Mouse (Mus musculus): ENCODE results near the gene Farp1. TPM values are rescaled to one million over a fixed set of nuclear protein-coding genes. Genes with fewer than 3 reads are reported as not detected.
A peak's percentile ranks its signal among the peaks of the same experiment; 100 is the strongest.
"Not testable (repeated sequence)": the region's sequence is repeated elsewhere in the genome, so short reads cannot be mapped to it uniquely, and the experiment has no call there.

Farp1 gene
- polyA plus RNA-seq, 1 experiment from 2014 or later = 36.8 TPM

DNA sequence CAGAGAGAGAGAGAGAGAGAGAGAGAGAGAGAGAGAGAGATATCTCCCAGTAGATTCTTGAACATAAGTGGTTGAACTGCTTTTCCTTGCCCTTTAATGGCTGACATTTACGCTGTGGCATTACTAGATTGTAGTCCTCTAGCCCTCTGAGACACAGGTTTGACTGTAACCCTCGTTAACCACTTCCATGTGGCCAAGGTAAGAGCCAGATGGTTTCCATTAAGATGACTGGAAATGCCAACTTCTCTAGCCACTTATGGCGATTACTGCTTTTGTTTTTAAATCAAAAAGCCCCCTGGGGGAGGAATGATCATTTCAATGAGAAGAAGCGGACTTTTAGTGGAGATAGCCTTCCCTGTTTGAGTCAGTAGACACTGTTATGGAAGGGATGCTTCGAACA lies 3.7 kb downstream of the Farp1 start:
- no peak overlapping the region for H3K9ac ChIP-seq
- H3K4me3 ChIP-seq (ENCODE audit: low read depth, low read length) = no peak overlapping the region
- no peak for ATAC-seq (ENCODE audit: insufficient read depth)
- DNase-seq = no peak
- no peaks in the 10 kb centered on the region for H3K36me3 ChIP-seq (ENCODE audit: insufficient read depth)
- 62% methylated on average over 5 of the region's 5 CpGs for WGBS
- peak overlapping the region; percentile 93; the same call in 1 of the 2 replicates for H3K4me2 ChIP-seq
- H3K27me3 ChIP-seq (ENCODE audit: insufficient read depth, low read length) = no peaks in the 10 kb centered on the region
- H3K4me1 ChIP-seq (ENCODE audit: insufficient read depth) = peaks cover 13% of the 10 kb centered on the region; the same call in 1 of the 2 replicates
- no peaks in the 10 kb centered on the region for H3K9me3 ChIP-seq (ENCODE audit: low read depth, low read length)
- no peak for TF ChIP-seq CTCF (IDR thresholded peaks at IDR 0.05; ENCODE audit: low read depth)
- no peak overlapping the region for H3K27ac ChIP-seq (ENCODE audit: low read depth)

DNA sequence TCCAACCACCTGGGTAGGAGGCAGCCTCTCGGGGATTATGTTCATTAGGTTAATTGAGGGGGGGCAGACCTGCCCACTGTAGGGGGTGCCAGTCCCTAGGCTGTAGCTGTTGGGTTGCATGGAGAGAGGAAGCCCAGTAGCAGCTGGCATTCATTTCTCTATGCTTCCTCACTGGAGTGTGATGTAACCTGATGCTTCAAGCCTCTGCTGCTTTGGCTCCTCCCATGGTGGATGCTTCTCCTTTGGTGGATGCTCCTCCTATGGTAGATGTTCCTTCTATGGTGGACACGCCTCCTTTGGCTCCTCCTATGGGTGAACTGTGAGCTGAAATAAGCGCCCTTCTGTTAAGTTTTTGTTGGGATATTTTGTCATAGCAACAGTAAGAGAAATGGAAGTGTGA lies 9.1 kb downstream of the Farp1 start:
- 90% methylated on average over 3 of the region's 3 CpGs for WGBS
- no peak for ATAC-seq (ENCODE audit: insufficient read depth)
- H3K9ac ChIP-seq = no peak overlapping the region
- H3K4me3 ChIP-seq (ENCODE audit: low read depth, low read length) = no peak overlapping the region
- no peak overlapping the region for H3K4me2 ChIP-seq
- peak; percentile 23 for DNase-seq
- no peaks in the 10 kb centered on the region for H3K9me3 ChIP-seq (ENCODE audit: low read depth, low read length)
- H3K4me1 ChIP-seq (ENCODE audit: insufficient read depth) = peaks cover 5% of the 10 kb centered on the region; the same call in 1 of the 2 replicates
- no peak for TF ChIP-seq CTCF (IDR thresholded peaks at IDR 0.05; ENCODE audit: low read depth)
- 0 out of 2 replicates have a peak, but pooled peaks cover 10% of the 10 kb centered on the region for H3K36me3 ChIP-seq (ENCODE audit: insufficient read depth)
- no peak overlapping the region for H3K27ac ChIP-seq (ENCODE audit: low read depth)
- H3K27me3 ChIP-seq (ENCODE audit: insufficient read depth, low read length) = no peaks in the 10 kb centered on the region

DNA sequence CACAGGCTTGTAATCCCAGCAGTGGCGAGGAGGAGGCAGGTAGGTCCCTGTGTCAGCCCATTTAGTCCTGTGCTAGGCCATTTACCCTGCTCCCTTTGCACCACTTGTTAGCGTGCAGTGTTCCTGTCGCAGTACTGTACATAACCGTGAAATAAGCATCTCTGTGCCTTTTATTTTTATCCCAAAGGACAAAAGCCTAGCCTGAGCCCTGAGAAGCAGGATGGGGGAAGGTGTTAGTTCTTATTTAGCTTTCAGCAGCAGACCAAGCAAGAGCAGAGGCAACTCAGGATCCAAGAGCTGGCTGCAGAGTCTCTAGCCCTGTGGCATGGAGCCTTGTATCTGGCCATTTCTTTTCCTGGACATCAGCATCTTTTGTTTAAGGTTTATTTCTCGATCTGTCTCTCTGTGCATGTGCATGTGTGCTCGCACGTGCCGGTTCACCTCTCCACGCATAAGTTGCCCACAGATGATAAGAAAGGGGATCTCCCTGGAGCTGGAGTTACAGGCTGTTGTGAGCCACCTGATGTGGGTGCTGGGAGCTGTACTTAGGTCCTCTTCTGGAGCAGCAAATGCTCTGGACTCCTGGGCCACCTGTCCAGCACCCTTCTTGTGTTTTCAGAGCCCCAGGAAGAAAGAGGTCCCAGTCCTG lies 11.4 kb downstream of the Farp1 start:
- H3K4me2 ChIP-seq = no peak overlapping the region
- 0 out of 2 replicates have a peak, but pooled peaks cover 10% of the 10 kb centered on the region for H3K36me3 ChIP-seq (ENCODE audit: insufficient read depth)
- no peak for ATAC-seq (ENCODE audit: insufficient read depth)
- H3K27me3 ChIP-seq (ENCODE audit: insufficient read depth, low read length) = no peaks in the 10 kb centered on the region
- WGBS = 68% methylated on average over 9 of the region's 9 CpGs
- H3K4me3 ChIP-seq (ENCODE audit: low read depth, low read length) = no peak overlapping the region
- TF ChIP-seq CTCF (IDR thresholded peaks at IDR 0.05; ENCODE audit: low read depth) = no peak
- peaks cover 5% of the 10 kb centered on the region; the same call in 1 of the 2 replicates for H3K4me1 ChIP-seq (ENCODE audit: insufficient read depth)
- no peak overlapping the region for H3K9ac ChIP-seq
- DNase-seq = no peak
- no peak overlapping the region for H3K27ac ChIP-seq (ENCODE audit: low read depth)
- H3K9me3 ChIP-seq (ENCODE audit: low read depth, low read length) = no peaks in the 10 kb centered on the region

DNA sequence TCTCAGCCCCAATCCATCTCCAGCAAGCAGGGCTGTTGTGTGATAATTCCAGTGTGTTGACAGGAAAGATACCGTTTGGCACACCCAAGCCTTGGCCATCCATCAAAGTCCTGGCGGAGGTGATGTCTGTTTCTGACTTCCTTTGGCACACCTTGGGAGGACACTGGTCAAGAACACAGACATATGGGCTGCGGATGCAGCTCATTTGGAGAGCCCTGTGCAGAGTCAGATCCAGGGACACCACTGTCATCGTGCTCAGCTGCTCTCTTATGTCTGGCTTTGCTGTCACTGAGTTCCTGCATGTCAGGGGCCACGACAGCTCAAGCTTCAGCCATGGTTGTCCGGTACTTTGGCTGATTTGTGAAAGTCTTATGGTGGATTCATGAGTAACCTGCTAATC lies 12.8 kb downstream of the Farp1 start:
- TF ChIP-seq CTCF (IDR thresholded peaks at IDR 0.05; ENCODE audit: low read depth) = no peak
- Histone ChIP-seq H3K27me3 (ENCODE audit: insufficient read depth, low read length) (no peaks in the 10 kb centered on the region), H3K9me3 (ENCODE audit: low read depth, low read length) (no peaks in the 10 kb centered on the region), H3K27ac (ENCODE audit: low read depth) (no peak overlapping the region), H3K9ac (no peak overlapping the region), H3K4me3 (ENCODE audit: low read depth, low read length) (no peak overlapping the region), H3K36me3 (ENCODE audit: insufficient read depth) (0 out of 2 replicates have a peak, but pooled peaks cover 10% of the 10 kb centered on the region), H3K4me1 (ENCODE audit: insufficient read depth) (peaks cover 10% of the 10 kb centered on the region), H3K4me2 (no peak overlapping the region)
- WGBS = 56% methylated on average over 6 of the region's 6 CpGs
- DNase-seq (no peak), ATAC-seq (ENCODE audit: insufficient read depth) (no peak)

DNA sequence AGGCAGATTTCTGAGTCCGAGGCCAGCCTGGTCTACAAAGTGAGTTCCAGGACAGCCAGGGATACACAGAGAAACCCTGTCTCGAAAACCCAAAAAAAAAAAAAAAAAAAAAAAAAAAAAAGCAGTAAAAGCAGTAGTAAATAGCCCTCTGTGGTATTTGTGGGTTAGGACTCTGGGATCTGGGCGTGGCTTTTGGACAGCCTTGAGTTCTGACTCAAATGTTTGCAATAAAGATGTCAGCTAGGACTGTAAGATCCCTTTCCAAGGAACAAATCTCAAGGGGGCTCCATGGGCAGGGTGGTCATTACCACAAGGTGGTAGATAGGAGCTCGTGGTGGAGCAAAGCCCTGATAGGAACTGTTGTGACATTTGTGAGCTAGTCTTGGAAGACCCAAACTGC lies 16.0 kb downstream of the Farp1 start:
- H3K4me1 ChIP-seq (ENCODE audit: insufficient read depth) = peaks cover 20% of the 10 kb centered on the region
- not testable (repeated sequence) for H3K27me3 ChIP-seq (ENCODE audit: insufficient read depth, low read length); H3K9me3 ChIP-seq (ENCODE audit: low read depth, low read length); H3K27ac ChIP-seq (ENCODE audit: low read depth); ATAC-seq (ENCODE audit: insufficient read depth); H3K4me2 ChIP-seq; DNase-seq; H3K4me3 ChIP-seq (ENCODE audit: low read depth, low read length); H3K9ac ChIP-seq
- 0 out of 2 replicates have a peak, but pooled peaks cover 10% of the 10 kb centered on the region for H3K36me3 ChIP-seq (ENCODE audit: insufficient read depth)
- 79% methylated on average over 2 of the region's 4 CpGs for WGBS

DNA sequence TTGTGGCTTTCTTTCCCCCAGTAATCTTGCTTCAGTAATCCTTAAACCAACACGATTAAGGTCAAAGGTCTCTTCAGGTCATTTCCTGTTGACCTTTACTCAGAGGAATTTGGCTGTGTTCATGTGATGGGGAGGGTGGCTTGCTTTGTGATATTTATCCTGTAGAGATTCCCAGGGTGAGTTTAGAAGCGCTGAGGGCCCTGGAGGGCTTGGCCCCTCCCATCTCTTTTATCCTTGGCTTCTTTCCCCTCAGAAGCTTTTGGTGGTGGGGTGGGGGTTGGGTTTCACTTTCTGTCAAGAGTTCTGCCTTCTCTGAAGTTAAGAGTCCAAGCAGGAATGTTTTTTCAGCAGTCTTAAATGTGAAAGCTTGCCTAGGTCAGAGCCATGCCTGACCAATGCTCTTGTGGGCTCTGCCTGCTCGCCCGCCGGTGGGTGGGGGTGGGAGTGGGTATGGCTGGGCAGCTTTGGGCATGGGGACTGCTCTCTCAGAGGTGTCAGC lies 18.1 kb downstream of the Farp1 start:
- Histone ChIP-seq H3K4me2 (peak overlapping the region; percentile 53), H3K36me3 (ENCODE audit: insufficient read depth) (no peaks in the 10 kb centered on the region), H3K27me3 (ENCODE audit: insufficient read depth, low read length) (no peaks in the 10 kb centered on the region), H3K27ac (ENCODE audit: low read depth) (peak overlapping the region; percentile 86), H3K4me3 (ENCODE audit: low read depth, low read length) (peak overlapping the region; percentile 6; the same call in 1 of the 2 replicates), H3K4me1 (ENCODE audit: insufficient read depth) (peaks cover 20% of the 10 kb centered on the region), H3K9me3 (ENCODE audit: low read depth, low read length) (no peaks in the 10 kb centered on the region), H3K9ac (peak overlapping the region; percentile 20; the same call in 1 of the 2 replicates)
- DNase-seq (peak; percentile 85), ATAC-seq (ENCODE audit: insufficient read depth) (peak; percentile 80)
- TF ChIP-seq CTCF (IDR thresholded peaks at IDR 0.05; ENCODE audit: low read depth) = no peak
- 3% methylated on average over 5 of the region's 5 CpGs for WGBS

DNA sequence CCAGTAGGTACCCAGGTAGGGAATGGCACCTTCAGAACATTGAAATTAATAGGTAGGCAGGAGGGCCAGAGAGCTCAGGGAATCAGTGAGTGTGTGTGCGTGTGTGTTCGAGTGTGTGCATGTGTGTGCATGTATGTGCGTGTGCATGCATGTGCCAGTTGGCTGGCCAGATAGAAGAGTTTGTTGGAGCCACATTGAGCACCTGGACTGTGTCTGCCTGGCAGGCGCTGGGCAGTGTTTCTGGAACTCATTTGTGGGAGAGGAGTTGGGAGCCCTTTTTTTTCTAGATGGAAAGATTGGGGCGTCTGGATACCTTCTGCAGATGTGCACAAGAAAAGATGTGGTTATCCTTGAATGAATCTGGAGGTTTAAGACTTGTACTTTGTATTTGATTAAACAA lies 19.1 kb downstream of the Farp1 start:
- no peak for DNase-seq
- Histone ChIP-seq H3K4me1 (ENCODE audit: insufficient read depth) (peaks cover 23% of the 10 kb centered on the region), H3K27me3 (ENCODE audit: insufficient read depth, low read length) (no peaks in the 10 kb centered on the region), H3K27ac (ENCODE audit: low read depth) (peak overlapping the region; percentile 86; the same call in 1 of the 2 replicates), H3K4me2 (no peak overlapping the region), H3K9me3 (ENCODE audit: low read depth, low read length) (no peaks in the 10 kb centered on the region), H3K9ac (no peak overlapping the region), H3K4me3 (ENCODE audit: low read depth, low read length) (no peak overlapping the region), H3K36me3 (ENCODE audit: insufficient read depth) (no peaks in the 10 kb centered on the region)
- no peak for ATAC-seq (ENCODE audit: insufficient read depth)
- no peak for TF ChIP-seq CTCF (IDR thresholded peaks at IDR 0.05; ENCODE audit: low read depth)
- WGBS = 73% methylated on average over 5 of the region's 5 CpGs

Measured in lung, embryonic 14.5 days (tissue).